Mouse (Mus musculus): ENCODE data around the gene Trhde. TPM values are rescaled to one million over a fixed set of nuclear protein-coding genes. Genes with fewer than 3 reads are reported as not detected.

Trhde gene
- total RNA-seq, 2 experiments from 2014 or later = 0.33 to 0.36 TPM

DNA sequence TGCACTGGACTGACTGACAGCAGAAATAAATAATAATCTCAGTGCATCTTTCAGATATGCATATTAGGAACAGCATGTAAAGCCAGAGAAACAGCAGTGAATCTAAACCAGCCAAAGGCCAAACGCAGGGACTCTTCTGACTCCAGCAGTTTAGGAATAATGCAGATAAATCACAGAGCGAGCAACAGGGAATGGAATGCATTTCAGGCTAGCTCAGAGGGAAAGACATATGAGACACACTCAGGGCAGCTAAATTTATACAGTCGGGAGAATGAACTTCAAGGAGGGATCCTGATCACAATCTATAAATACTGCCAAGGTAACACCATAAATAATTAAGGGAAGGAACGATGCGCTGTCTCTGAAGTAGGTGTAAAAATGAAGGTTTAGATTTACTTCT, 66.4 kb downstream of the Trhde start:
- DNase-seq = no peak

DNA sequence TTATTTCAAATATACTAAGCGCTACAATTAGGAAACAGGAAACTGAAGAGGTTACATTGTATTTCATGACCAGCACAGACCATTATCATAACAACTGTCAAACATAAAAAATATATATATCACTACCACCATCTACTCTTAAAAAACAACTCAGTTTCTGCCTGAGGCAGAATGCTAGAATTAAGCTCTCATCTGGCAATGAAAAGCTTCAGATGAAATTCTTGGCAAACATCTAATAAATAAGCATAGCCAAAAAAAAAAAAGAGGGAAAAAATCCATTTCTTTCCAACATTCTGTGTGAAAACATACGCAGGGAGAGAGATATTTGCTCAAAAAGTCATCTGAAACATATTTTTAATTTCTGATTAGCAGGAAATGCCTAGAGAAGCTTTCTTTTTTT, 67.0 kb downstream of the Trhde start:
- DNase-seq = no peak

DNA sequence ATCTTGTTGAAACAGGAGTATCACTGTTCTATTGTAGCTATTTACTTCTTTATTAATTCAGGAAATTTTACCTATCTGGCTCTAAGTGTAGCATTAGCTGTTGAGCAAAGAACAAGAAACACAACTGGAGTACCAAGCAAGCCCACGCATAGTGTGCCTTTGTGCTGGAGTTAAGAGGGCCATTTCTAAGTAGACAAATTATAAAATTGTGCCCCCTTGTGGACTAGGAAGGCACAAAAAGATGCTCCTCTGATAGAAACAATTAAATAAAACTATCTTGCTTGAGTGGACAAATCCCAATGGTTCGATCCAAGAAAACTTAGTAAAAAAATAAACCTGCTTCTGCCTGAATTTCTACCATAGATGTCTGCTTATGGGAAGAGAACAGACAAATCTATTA, 76.5 kb downstream of the Trhde start:
- DNase-seq = no peak

DNA sequence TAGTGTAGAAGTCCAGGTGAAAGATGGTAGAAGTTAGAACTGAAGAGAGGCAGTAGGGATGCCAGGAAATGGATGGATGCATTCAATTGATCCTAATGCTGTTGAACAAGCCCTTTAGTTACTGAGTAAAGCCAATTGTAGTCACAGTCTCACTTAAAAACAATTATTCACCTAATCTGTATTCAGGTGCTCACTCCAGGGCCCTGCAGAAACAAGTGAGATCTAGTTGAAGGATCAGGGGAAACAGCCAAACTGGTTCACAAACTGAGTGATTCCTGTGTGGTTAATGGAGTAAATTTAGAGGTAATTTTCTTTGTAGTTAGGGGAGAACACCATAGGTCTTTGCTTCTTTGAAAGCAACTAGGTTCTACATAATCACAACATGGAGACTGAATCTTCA, 100.3 kb downstream of the Trhde start:
- no peak for DNase-seq

DNA sequence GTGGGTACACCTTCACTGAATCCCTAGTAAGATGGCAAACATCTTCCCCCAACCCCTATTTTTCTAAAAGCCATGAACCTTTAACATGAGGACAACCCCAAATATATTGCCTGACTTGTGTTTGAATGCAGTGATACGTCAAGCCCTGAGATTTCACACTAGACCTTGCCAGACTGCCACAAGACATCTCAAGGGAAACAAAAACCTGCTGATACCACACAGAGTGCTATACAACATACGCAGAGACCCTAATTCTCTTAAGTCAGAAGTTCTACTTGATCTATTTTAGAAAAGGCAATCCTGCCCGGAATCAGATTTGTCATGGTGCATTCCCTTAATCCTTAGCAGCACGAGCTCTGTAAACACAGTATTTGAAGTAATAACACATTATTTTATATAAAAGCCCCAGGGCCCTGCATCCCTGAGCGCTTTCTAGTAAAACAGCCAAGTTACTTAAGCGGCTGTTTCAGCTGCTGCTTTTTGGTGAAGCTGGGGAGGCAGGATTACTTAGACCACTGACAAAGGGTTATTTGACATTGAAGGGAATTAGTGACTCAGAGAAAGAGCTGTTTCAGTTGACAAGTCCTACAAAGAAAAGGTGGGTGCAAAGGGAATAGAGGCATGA, 130.2 kb downstream of the Trhde start:
- no peak for DNase-seq

DNA sequence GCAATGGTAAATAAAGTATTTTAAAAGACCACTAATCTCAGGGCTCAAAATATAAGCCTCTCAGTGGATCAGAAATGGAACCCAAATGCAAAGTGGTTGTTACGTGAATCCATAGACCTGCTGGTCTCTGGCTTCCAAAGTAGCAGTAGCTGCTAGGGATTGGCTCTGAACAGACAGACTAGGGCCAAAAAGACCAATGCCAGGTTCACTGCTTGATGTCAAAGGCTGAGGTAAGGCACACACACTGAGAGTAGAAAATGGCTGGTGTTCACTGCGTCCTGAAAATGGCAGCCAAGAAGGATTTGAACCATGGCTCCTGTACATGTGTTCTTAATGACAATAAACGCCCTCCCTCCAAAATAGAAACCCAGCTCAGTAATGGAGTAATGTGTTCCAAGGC, 209.1 kb downstream of the Trhde start:
- DNase-seq = no peak

DNA sequence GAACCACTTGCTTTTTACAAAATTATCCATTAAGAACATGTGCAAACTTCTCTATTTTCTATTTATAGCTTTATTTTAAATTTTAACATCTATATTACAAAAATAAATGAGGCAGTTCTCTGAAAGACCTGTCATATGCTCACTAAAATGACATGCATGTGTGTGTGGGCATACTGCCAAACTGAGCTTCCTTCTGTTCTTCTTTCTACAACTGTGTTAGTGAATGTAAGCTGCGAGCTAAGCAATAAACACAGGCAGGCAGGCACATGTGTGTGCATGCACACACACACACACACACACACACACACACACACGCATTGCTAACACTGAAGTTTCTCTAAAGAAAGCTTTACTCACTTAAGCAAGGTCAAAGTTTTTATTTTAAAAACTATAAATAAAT, 223.2 kb downstream of the Trhde start:
- DNase-seq = no peak

DNA sequence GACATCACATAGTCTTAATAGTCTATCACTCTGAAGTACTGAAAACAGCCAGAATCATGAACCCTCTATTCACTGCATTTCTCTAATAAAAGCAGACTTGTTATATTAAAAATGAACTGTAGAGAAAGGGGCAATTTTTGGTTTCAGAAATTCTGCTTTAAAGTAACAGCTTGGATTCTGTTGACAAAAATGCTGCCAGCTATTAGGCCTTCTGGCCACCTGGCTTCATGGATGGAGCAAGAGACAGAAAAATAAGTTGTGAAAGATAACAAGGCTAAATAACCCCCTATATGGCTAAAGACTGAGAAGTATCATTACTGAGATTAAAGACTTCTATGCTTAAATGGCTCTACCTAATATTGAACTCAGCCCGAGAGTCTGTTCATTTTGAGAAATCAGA, 234.2 kb downstream of the Trhde start:
- DNase-seq = no peak

DNA sequence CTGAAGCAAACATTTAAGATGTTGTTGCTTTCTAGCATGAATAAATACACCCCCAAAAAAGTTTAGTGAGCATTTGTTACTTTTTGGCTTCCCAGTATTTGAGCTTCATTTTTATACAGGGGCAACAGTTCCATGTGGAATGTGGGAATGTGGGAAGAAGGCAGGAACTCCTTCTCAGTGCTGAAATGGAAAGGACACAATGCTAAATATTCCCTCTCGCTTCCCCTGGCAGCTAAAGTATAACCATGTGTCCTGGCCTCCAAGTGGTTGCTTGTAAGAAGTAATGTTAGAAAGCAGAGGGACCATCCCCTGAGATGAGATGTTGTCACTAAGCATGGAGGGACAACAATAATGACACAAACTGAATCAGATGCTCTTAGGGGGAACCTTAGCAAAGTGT, 292.9 kb downstream of the Trhde start:
- DNase-seq = no peak

DNA sequence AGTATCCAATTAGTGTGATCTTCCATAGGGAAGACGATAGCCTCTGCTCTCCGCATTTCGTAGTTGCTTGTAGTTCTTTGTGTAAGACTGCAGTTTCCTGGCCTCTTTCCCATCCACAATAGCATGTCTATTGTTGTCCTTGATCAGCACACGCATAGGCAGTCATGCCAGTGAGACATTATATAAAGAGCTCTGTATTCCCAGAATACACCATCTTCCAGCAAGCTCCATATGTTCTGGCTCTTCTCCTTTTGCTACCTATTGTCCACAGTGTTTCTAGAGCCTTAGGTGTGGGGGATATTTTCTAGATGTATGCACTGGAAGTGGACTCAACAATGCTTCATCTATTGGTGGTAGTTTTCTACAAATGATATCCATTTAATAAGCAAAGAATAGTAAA, 313.3 kb downstream of the Trhde start:
- DNase-seq = no peak

DNA sequence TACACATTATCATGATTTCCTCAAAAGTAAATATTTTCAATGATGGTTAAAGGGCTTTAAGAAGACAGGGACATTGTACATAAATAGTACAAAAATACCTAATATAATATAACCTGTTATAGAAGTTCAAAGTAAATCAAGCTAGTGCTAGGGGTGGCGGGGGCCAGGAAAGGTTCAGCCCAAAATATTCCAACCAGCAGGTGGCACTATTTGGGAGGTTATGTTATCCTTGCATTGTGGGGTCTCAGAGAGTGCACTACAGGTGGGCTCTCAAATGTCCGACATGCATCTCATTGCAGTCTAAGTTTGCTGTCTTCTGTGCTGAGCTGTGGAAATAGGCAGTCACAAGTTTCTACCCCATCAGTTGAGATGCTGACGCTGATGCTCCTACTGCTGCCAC, 346.5 kb downstream of the Trhde start:
- DNase-seq = no peak

DNA sequence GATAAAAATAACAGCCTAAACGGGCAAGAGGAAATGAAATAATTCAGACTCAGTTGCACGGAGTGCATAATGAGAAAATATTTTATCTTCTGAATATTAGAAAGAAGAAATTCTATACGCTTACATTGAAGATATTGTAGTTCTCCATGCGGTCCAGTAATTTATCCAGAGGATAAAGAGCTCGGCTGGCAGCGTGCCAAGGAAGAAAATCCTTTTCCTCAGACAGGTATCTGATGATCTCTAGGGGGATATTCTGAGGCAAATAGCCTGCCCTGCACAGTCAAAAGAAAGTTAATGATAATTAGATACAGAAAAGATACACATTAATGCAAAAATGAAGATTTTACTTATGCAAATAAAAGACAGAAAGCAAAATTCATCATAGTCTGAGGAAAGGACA, 354.0 kb downstream of the Trhde start:
- no peak for DNase-seq

DNA sequence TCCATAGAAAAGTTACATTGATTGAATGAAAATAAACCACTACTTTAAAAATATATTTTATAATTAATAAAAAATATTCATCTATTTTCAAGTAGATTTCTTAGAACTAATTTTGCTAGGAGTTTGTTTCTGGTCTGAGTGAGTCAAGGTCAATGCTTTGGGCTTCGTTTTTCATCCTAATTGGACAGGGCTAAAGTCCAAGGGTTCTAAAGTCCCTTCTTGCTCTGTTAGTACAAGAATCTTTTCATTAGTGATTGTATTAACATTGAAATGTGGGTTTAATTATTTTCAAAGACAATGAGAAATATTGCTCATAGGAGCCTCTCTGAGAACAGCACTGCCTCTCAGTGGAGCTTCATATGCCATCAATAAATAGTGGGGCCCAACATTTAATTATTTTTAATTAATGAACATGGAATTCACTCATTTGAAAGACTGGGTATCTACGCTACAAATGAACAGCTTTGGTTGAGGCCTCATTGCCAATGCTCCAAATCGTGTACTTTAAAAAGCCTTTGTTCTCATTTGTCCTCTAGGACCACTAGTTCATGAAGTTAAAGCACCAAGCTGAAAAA, 383.1 kb downstream of the Trhde start:
- no peak for DNase-seq

DNA sequence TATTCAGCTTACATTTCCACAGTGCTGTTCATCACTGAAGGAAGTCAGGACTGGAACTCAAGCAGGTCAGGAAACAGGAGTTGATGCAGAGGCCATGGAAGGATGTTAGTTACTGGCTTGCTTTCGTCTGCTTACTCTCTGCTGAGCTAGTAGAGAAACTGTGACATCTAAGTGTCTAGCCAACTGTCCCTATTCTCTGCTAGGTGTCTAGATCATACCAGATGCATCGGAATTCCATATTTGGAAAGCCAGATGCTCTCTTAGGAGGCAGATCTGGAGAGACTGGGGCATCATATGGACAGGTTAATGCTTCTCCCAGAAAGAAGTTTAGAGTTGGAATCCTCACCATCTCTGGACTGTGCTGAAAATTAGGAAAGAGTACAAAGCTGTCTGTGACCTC, 386.4 kb downstream of the Trhde start:
- DNase-seq = no peak

DNA sequence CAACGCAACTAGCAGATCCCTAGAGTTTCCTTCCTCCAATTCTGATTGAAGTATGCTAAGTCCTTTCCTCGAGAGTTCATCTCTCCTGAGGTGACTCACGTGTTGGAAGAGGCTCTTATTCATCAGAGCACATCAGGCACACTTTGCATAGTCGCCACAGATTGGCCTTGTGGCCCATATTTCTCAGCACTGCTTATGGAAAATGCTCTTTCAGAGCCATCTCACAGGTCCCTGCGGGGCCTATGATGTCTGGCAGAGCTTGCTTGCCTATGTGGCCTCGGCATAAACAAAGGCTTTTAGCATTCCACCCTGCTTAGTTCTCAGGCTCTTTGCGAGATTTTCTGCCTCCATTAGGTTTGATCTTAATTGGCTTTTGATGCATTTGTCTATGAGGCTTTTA, 396.8 kb downstream of the Trhde start:
- no peak for DNase-seq

DNA sequence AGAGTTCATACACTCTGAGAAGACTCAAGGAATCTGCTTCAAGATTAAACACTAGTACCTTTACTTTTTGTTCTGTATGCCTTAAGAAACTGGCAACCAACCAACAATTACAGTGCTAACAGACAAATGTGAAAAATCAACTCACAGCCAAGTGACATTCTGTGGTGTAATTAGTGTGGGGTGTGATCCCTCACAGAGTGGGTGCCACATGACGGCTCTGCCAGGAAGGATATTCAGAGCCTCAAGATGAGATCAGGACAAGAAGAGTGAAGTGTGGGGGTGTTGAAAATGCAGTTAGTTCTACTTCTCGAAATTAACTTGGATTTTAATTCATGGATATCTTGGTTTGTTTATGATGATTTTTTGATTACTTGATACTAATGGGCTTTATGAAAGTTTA, 398.3 kb downstream of the Trhde start:
- no peak for DNase-seq

DNA sequence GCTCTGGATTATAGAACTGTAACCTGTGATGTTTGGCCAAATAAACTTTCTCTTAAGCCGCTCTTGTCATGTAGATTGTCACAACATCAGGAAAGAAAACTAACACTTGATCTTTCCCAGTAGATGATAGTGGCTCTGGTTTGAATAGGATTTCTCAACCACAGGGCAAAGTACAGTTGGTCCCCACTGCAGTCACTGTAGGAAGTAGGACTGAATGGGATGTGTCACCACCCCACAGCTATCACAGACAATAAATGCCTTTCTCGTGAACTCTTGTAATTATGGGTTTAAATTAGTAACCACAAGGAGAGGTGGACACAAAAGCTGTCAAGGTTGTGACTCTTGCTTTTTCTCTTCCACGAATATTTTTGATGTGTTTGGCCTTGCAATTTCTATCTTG, 431.3 kb downstream of the Trhde start:
- DNase-seq = no peak

DNA sequence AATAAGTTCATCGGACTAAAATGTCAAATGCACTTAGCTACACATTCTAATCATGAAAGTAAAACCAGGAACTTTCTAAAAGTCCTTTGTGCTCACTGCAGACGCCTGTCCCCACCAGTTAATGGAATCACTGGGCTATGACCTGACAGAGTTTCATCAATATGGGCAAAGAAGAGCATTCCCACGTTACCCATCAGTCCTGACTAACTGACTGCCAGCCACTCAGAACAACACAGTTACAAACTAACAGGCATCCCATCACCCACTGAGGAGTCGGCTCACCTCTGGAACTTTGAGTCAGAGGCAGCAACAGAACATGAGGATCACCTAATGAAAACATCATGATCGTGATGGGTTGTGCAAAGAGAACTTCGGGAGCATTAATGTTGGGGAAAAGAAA, 438.7 kb downstream of the Trhde start:
- DNase-seq = no peak

DNA sequence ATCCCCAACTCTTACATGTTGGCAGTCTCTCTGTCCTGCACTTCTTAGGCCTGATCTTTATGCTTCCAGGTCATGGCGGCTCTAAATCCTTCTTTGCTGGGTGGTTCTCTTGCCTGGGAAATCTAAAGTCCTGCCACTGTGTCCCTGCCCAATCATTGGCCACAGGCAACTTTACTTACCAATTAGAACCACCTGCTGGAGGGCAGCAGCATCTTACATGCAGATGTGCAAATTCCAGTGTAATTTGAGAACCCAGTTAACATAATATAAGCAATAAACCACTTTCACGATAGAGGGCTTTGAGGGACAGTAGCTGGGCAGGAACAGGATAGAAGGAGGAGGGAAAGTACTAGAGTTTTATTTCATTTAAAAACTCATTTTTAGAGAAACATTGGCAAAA, 439.5 kb downstream of the Trhde start:
- DNase-seq = no peak

All from adrenal gland, postnatal 36 days (tissue).